In genomic region chr5:114569918-114570670, GRCm38 (mm10) we compare ENCODE assay signal across 9 mouse cellular contexts. TPM values are rescaled to one million over a fixed set of nuclear protein-coding genes. Genes with fewer than 3 reads are reported as not detected.
DNase-seq lines count a peak whose midpoint lies in the region; ATAC-seq and TF ChIP-seq lines count a peak whose summit lies in the region.
"Had no signal": no experiment of that assay in that cellular context is flagged by ENCODE, and none has a peak within 500 bp of the region (broad histone marks: within the 10 kb centered on the region; RNA-seq: fewer than 3 reads in every experiment).

No protein-coding gene starts in this region.

- no peaks in the 10 kb centered on the region for H3K9me3 ChIP-seq in heart, embryonic 11.5 days (replicated peaks; ENCODE audit: control insufficient read depth, low read length)
- H3K9me3 ChIP-seq in kidney, postnatal 0 days (replicated peaks; ENCODE audit: low read length) = no peaks in the 10 kb centered on the region
- no peaks in the 10 kb centered on the region for H3K9me3 ChIP-seq in liver, embryonic 11.5 days (ENCODE audit: control insufficient read depth, low read length)
- no peaks in the 10 kb centered on the region for H3K9me3 ChIP-seq in neural tube, embryonic 13.5 days

- peaks cover 10% of the 10 kb centered on the region for H3K4me1 ChIP-seq in cortical plate, adult 2 months (ENCODE audit: control insufficient read depth, insufficient read depth, low read length)
- H3K4me1 ChIP-seq in heart, embryonic 11.5 days (ENCODE audit: control insufficient read depth, insufficient read depth, low read length) = peaks cover 38% of the 10 kb centered on the region
- peaks cover 48% of the 10 kb centered on the region for H3K4me1 ChIP-seq in kidney, postnatal 0 days (replicated peaks; ENCODE audit: insufficient read depth, low read length)
- H3K4me1 ChIP-seq in liver, embryonic 11.5 days (replicated peaks; ENCODE audit: control insufficient read depth, insufficient read depth, low read length) = peaks cover 36% of the 10 kb centered on the region
- H3K4me1 ChIP-seq in neural tube, embryonic 13.5 days (replicated peaks) = peaks cover 75% of the 10 kb centered on the region

- no peak for TF ChIP-seq POLR2A in cortical plate, adult 2 months (IDR thresholded peaks at IDR 0.05; ENCODE audit: extremely low read depth, insufficient read depth, low read length)

- peak; percentile 55 for DNase-seq in adrenal gland, postnatal 25 days
- DNase-seq in kidney, postnatal 0 days (ENCODE audit: low spot score) = no peak
- DNase-seq in liver, embryonic 11.5 days (ENCODE audit: low spot score) = no peak
- no peak for DNase-seq in spleen, postnatal 4 days (ENCODE audit: low spot score in 2 of 2)

- peak overlapping the region; percentile 92; the same call in 1 of the 2 replicates for H3K4me3 ChIP-seq in cortical plate, adult 2 months (ENCODE audit: insufficient read depth, low read length)
- H3K4me3 ChIP-seq in heart, embryonic 11.5 days (ENCODE audit: low read depth, low read length) = no peak overlapping the region
- peak overlapping the region; percentile 71 for H3K4me3 ChIP-seq in kidney, postnatal 0 days (replicated peaks; ENCODE audit: low read depth, low read length)
- H3K4me3 ChIP-seq in liver, embryonic 11.5 days (ENCODE audit: low read depth, low read length) = peak overlapping the region; percentile 73
- H3K4me3 ChIP-seq in neural tube, embryonic 13.5 days = peak overlapping the region; percentile 89
- H3K4me3 ChIP-seq: myocyte had no signal

- peaks cover 53% of the 10 kb centered on the region for H3K27me3 ChIP-seq in heart, embryonic 11.5 days (ENCODE audit: control insufficient read depth, insufficient read depth, low read length)
- H3K27me3 ChIP-seq in kidney, postnatal 0 days (ENCODE audit: insufficient read depth, low read length) = no peaks in the 10 kb centered on the region
- H3K27me3 ChIP-seq in liver, embryonic 11.5 days (replicated peaks; ENCODE audit: control insufficient read depth, insufficient read depth, low read length) = peaks cover 68% of the 10 kb centered on the region
- H3K27me3 ChIP-seq in neural tube, embryonic 13.5 days = no peaks in the 10 kb centered on the region

- no peaks in the 10 kb centered on the region for H3K36me3 ChIP-seq in heart, embryonic 11.5 days (ENCODE audit: control insufficient read depth, insufficient read depth, low read length)
- no peaks in the 10 kb centered on the region for H3K36me3 ChIP-seq in kidney, postnatal 0 days (ENCODE audit: insufficient read depth, low read length)
- H3K36me3 ChIP-seq in liver, embryonic 11.5 days (ENCODE audit: control insufficient read depth, insufficient read depth, low read length) = no peaks in the 10 kb centered on the region
- no peaks in the 10 kb centered on the region for H3K36me3 ChIP-seq in neural tube, embryonic 13.5 days

- no peak for TF ChIP-seq CTCF in cortical plate, adult 2 months (IDR thresholded peaks at IDR 0.05; ENCODE audit: extremely low read depth, insufficient read depth, low read length)
- no peak for TF ChIP-seq CTCF in kidney, postnatal 0 days (IDR thresholded peaks at IDR 0.05; ENCODE audit: low read depth)

- H3K27ac ChIP-seq in cortical plate, adult 2 months (ENCODE audit: insufficient read depth, low read length) = no peak overlapping the region
- H3K27ac ChIP-seq in heart, embryonic 11.5 days (ENCODE audit: low read depth, low read length) = no peak overlapping the region
- H3K27ac ChIP-seq in kidney, postnatal 0 days = no peak overlapping the region
- no peak overlapping the region for H3K27ac ChIP-seq in liver, embryonic 11.5 days (ENCODE audit: low read depth, low read length)
- H3K27ac ChIP-seq in neural tube, embryonic 13.5 days (replicated peaks) = peak overlapping the region; percentile 94; the same call in 1 of the 2 replicates

- no peak overlapping the region for H3K9ac ChIP-seq in heart, embryonic 11.5 days (ENCODE audit: low read depth, low read length)
- peak overlapping the region; percentile 23; the same call in 1 of the 2 replicates for H3K9ac ChIP-seq in kidney, postnatal 0 days (ENCODE audit: low read depth, low read length)
- H3K9ac ChIP-seq in liver, embryonic 11.5 days (ENCODE audit: low read depth, low read length) = no peak overlapping the region
- peak overlapping the region; percentile 87 for H3K9ac ChIP-seq in neural tube, embryonic 13.5 days

- no peak for ATAC-seq in heart, embryonic 11.5 days (replicated peaks; ENCODE audit: insufficient number of reproducible peaks, low FRiP score, low TSS enrichment)
- ATAC-seq in kidney, postnatal 0 days (replicated peaks; ENCODE audit: low FRiP score, low read depth) = no peak
- no peak for ATAC-seq in liver, embryonic 11.5 days (replicated peaks; ENCODE audit: low FRiP score)
- ATAC-seq in neural tube, embryonic 13.5 days (ENCODE audit: low read depth) = no peak
- no peak for ATAC-seq in erythroblast, adult 5-6 weeks (replicated peaks; ENCODE audit: low FRiP score, poor library complexity, severe bottlenecking)

- H3K4me2 ChIP-seq in heart, embryonic 11.5 days = peak overlapping the region; percentile 22
- H3K4me2 ChIP-seq in kidney, postnatal 0 days (ENCODE audit: low read length) = peak overlapping the region; percentile 96
- H3K4me2 ChIP-seq in liver, embryonic 11.5 days = peak overlapping the region; percentile 99
- peak overlapping the region; percentile 72 for H3K4me2 ChIP-seq in neural tube, embryonic 13.5 days

- WGBS in heart, embryonic 11.5 days (ENCODE audit: insufficient replicate concordance) = 42% methylated on average over 13 of the region's 16 CpGs
- WGBS in kidney, postnatal 0 days = 22% methylated on average over 13 of the region's 16 CpGs
- WGBS in liver, embryonic 11.5 days = 52% methylated on average over 13 of the region's 16 CpGs
- 15% methylated on average over 10 of the region's 16 CpGs for WGBS in neural tube, embryonic 13.5 days

RNA-seq across cellular contexts. Expression of gene Fam222a, which starts 2.3 kb away (rescaled TPM):
- total RNA-seq in adrenal gland, postnatal 25 days (2021) = 26.9 and 39.8 TPM in 2 replicates
- polyA plus RNA-seq in cortical plate, adult 2 months (2012; rRNA removed) = 5.2 and 7.3 TPM in 2 replicates
- polyA plus RNA-seq in heart, embryonic 11.5 days (2014; fragmentation: Nextera tagmentation; extraction: Ambion mirVana) = 0.55 and 0.79 TPM in 2 replicates
- 5.0 and 5.8 TPM in 2 replicates for polyA plus RNA-seq in kidney, postnatal 0 days (2015; fragmentation: Nextera tagmentation; extraction: Ambion mirVana)
- polyA plus RNA-seq in liver, embryonic 11.5 days (2014; fragmentation: Nextera tagmentation; extraction: Ambion mirVana) = 2.2 and 2.3 TPM in 2 replicates
- polyA plus RNA-seq in neural tube, embryonic 13.5 days (2015; fragmentation: Nextera tagmentation; extraction: Ambion mirVana) = 6.1 and 6.8 TPM in 2 replicates
- total RNA-seq in erythroblast, adult 5-6 weeks (2015; ENCODE audit: low replicate concordance) = 1.2 TPM in 1 of 2 replicates, not detected in the other
- total RNA-seq in erythroblast, adult 5-6 weeks (2017; ENCODE audit: low replicate concordance) = not detected in 2 replicates

Comparison
In these comparisons a context has a peak if more than half of its experiments do, and no peak if none do; other contexts are left out.
1. H3K4me2 ChIP-seq: peak in every context shown above with its lines; median percentile 99 in liver, embryonic 11.5 days; 96 in kidney, postnatal 0 days; 72 in neural tube, embryonic 13.5 days; 22 in heart, embryonic 11.5 days.
2. H3K9ac ChIP-seq: peak in kidney, postnatal 0 days (single experiment) and neural tube, embryonic 13.5 days (single experiment); none in heart, embryonic 11.5 days (single experiment) and liver, embryonic 11.5 days (single experiment).